Mouse (Mus musculus): ENCODE measurements around the gene Cfap97d1.

The Cfap97d1 gene

GRCm38 (mm10) chr11:101984054-101985025 is at the start of gene Cfap97d1:
Gene Cfap97d1 (plus strand): TSS chr11:101984279.
- DNase-seq: peak; percentile 85

GRCm38 (mm10) chr11:101935743-101936142 is 48.3 kb upstream of the Cfap97d1 start:
- DNase-seq: no peak

GRCm38 (mm10) chr11:101936421-101936820 is 47.7 kb upstream of the Cfap97d1 start:
- no peak for DNase-seq

- DNase-seq: no peak
Measured at GRCm38 (mm10) chr11:101937108-101937507, 47.0 kb upstream of the Cfap97d1 start.

- no peak for DNase-seq
Measured at GRCm38 (mm10) chr11:101943055-101943454, 41.0 kb upstream of the Cfap97d1 start.

GRCm38 (mm10) chr11:101946525-101946924 is 37.6 kb upstream of the Cfap97d1 start:
- DNase-seq: no peak

- no peak for DNase-seq
Measured at GRCm38 (mm10) chr11:101950021-101950420, 34.1 kb upstream of the Cfap97d1 start.

- peak; percentile 45 for DNase-seq
Measured at GRCm38 (mm10) chr11:101952541-101953341, 31.3 kb upstream of the Cfap97d1 start.

GRCm38 (mm10) chr11:101953441-101953840 is 30.6 kb upstream of the Cfap97d1 start:
- no peak for DNase-seq

- DNase-seq: no peak
Measured at GRCm38 (mm10) chr11:101957476-101957875, 26.6 kb upstream of the Cfap97d1 start.

- no peak for DNase-seq
Measured at GRCm38 (mm10) chr11:101963043-101963442, 21.0 kb upstream of the Cfap97d1 start.

GRCm38 (mm10) chr11:101963473-101964291 is 20.4 kb upstream of the Cfap97d1 start:
- peak; percentile 10 for DNase-seq

GRCm38 (mm10) chr11:101964647-101965046 is 19.4 kb upstream of the Cfap97d1 start:
- DNase-seq: no peak

- no peak for DNase-seq
Measured at GRCm38 (mm10) chr11:101965553-101965952, 18.5 kb upstream of the Cfap97d1 start.

- no peak for DNase-seq
Measured at GRCm38 (mm10) chr11:101966965-101967614, 17.0 kb upstream of the Cfap97d1 start, which contains the start of gene Sost. Gene Sost (minus strand): TSS chr11:101967015.

GRCm38 (mm10) chr11:101968311-101968710 is 15.8 kb upstream of the Cfap97d1 start:
- no peak for DNase-seq

GRCm38 (mm10) chr11:101968791-101969190 is 15.3 kb upstream of the Cfap97d1 start:
- DNase-seq: peak; percentile 74

GRCm38 (mm10) chr11:101969835-101970234 is 14.2 kb upstream of the Cfap97d1 start:
- no peak for DNase-seq

- DNase-seq: peak; percentile 49
Measured at GRCm38 (mm10) chr11:101971410-101971809, 12.7 kb upstream of the Cfap97d1 start.

GRCm38 (mm10) chr11:101972097-101972496 is 12.0 kb upstream of the Cfap97d1 start:
- DNase-seq: no peak

GRCm38 (mm10) chr11:101972651-101973050 is 11.4 kb upstream of the Cfap97d1 start:
- no peak for DNase-seq

GRCm38 (mm10) chr11:101973496-101973895 is 10.6 kb upstream of the Cfap97d1 start:
- DNase-seq: no peak

All from liver (tissue).